Mouse (Mus musculus): ENCODE measurements around the gene Cyb5rl.
A peak's percentile ranks its signal among the peaks of the same experiment; 100 is the strongest.

Gene Cyb5rl

GRCm38 (mm10) chr4:107066252-107067124 lies at the start of gene Cyb5rl, which contains the start of gene Mrpl37:
Gene Cyb5rl, plus strand, starts transcription at chr4:107066988.
Gene Mrpl37, minus strand, starts transcription at chr4:107066868.
- DNase-seq (ENCODE audit: low read depth, low spot score) = peak; percentile 91

GRCm38 (mm10) chr4:107017257-107017656 lies 49.5 kb upstream of the Cyb5rl start:
- no peak for DNase-seq (ENCODE audit: low read depth, low spot score)

GRCm38 (mm10) chr4:107018521-107018920 lies 48.3 kb upstream of the Cyb5rl start:
- no peak for DNase-seq (ENCODE audit: low read depth, low spot score)

- DNase-seq (ENCODE audit: low read depth, low spot score) = no peak
These were observed 47.8 kb upstream of the Cyb5rl start for GRCm38 (mm10) chr4:107019027-107019426.

- no peak for DNase-seq (ENCODE audit: low read depth, low spot score)
These were observed 46.3 kb upstream of the Cyb5rl start for GRCm38 (mm10) chr4:107020287-107021000.

- DNase-seq (ENCODE audit: low read depth, low spot score) = no peak
These were observed 45.3 kb upstream of the Cyb5rl start for GRCm38 (mm10) chr4:107021464-107021863.

- no peak for DNase-seq (ENCODE audit: low read depth, low spot score)
These were observed 41.9 kb upstream of the Cyb5rl start for GRCm38 (mm10) chr4:107024899-107025298.

- no peak for DNase-seq (ENCODE audit: low read depth, low spot score)
These were observed 41.4 kb upstream of the Cyb5rl start for GRCm38 (mm10) chr4:107025369-107025768.

GRCm38 (mm10) chr4:107026451-107026850 lies 40.3 kb upstream of the Cyb5rl start:
- no peak for DNase-seq (ENCODE audit: low read depth, low spot score)

GRCm38 (mm10) chr4:107035689-107036088 lies 31.1 kb upstream of the Cyb5rl start:
- DNase-seq (ENCODE audit: low read depth, low spot score) = no peak

- DNase-seq (ENCODE audit: low read depth, low spot score) = no peak
These were observed 29.8 kb upstream of the Cyb5rl start for GRCm38 (mm10) chr4:107036985-107037384.

- DNase-seq (ENCODE audit: low read depth, low spot score) = no peak
These were observed 28.5 kb upstream of the Cyb5rl start for GRCm38 (mm10) chr4:107038303-107038702.

GRCm38 (mm10) chr4:107039270-107039669 lies 27.5 kb upstream of the Cyb5rl start:
- no peak for DNase-seq (ENCODE audit: low read depth, low spot score)

GRCm38 (mm10) chr4:107042304-107042703 lies 24.5 kb upstream of the Cyb5rl start:
- DNase-seq (ENCODE audit: low read depth, low spot score) = no peak

GRCm38 (mm10) chr4:107045188-107045587 lies 21.6 kb upstream of the Cyb5rl start:
- no peak for DNase-seq (ENCODE audit: low read depth, low spot score)

GRCm38 (mm10) chr4:107047806-107048205 lies 19.0 kb upstream of the Cyb5rl start:
- no peak for DNase-seq (ENCODE audit: low read depth, low spot score)

GRCm38 (mm10) chr4:107048568-107049162 lies 18.1 kb upstream of the Cyb5rl start:
- DNase-seq (ENCODE audit: low read depth, low spot score) = no peak

- no peak for DNase-seq (ENCODE audit: low read depth, low spot score)
These were observed 14.9 kb upstream of the Cyb5rl start for GRCm38 (mm10) chr4:107051889-107052288.

- no peak for DNase-seq (ENCODE audit: low read depth, low spot score)
These were observed 13.7 kb upstream of the Cyb5rl start for GRCm38 (mm10) chr4:107052962-107053553.

GRCm38 (mm10) chr4:107056088-107056487 lies 10.7 kb upstream of the Cyb5rl start:
- DNase-seq (ENCODE audit: low read depth, low spot score) = no peak

- no peak for DNase-seq (ENCODE audit: low read depth, low spot score)
These were observed 8.4 kb upstream of the Cyb5rl start for GRCm38 (mm10) chr4:107058346-107058745.

- DNase-seq (ENCODE audit: low read depth, low spot score) = no peak
These were observed 8.0 kb upstream of the Cyb5rl start for GRCm38 (mm10) chr4:107058781-107059180.
